9 mouse cellular contexts compared by ENCODE assay signal in genomic region chr5:9627220-9627619, GRCm38 (mm10).
DNase-seq lines count a peak whose midpoint lies in the region; ATAC-seq lines count a peak whose summit lies in the region.
"Had no signal": no experiment of that assay in that cellular context is flagged by ENCODE, and none has a peak within 500 bp of the region (broad histone marks: within the 10 kb centered on the region; RNA-seq: fewer than 3 reads in every experiment).

No protein-coding gene starts in this region.

- H3K27ac ChIP-seq in midbrain, embryonic 15.5 days: no peak overlapping the region
- H3K27ac ChIP-seq in midbrain, embryonic 11.5 days (ENCODE audit: low read depth, low read length): no peak overlapping the region
- H3K27ac ChIP-seq: liver, embryonic 15.5 days had no signal

- 0 out of 2 replicates have a peak, but pooled peaks have one; percentile 21 for ATAC-seq in midbrain, embryonic 15.5 days (replicated peaks)
- ATAC-seq in midbrain, embryonic 11.5 days (ENCODE audit: low FRiP score): no peak

- H3K4me2 ChIP-seq in midbrain, embryonic 15.5 days: no peak overlapping the region
- H3K4me2 ChIP-seq in midbrain, embryonic 11.5 days: no peak overlapping the region
- H3K4me2 ChIP-seq: liver, embryonic 15.5 days had no signal

- intact Hi-C loops in heart, postnatal 25 days (cut with DNase I): no loop called here

- peaks cover 6% of the 10 kb centered on the region for H3K4me1 ChIP-seq in midbrain, embryonic 15.5 days
- H3K4me1 ChIP-seq in midbrain, embryonic 11.5 days (ENCODE audit: control insufficient read depth, insufficient read depth, low read length): peaks cover 7% of the 10 kb centered on the region
- H3K4me1 ChIP-seq: liver, embryonic 15.5 days had no signal

- peak; percentile 5 for DNase-seq in adrenal gland, postnatal 14 days
- no peak for DNase-seq in adrenal gland, adult 18-20 months (ENCODE audit: low spot score in 2 of 2)
- DNase-seq in midbrain, embryonic 11.5 days (ENCODE audit: low spot score, missing footprints): no peak
- peak; percentile 2 for DNase-seq in heart, postnatal 25 days (ENCODE audit: low spot score)
- peak; percentile 18 for DNase-seq in ovary, postnatal 14 days (ENCODE audit: low spot score)
- DNase-seq in layer of hippocampus, postnatal 36 days: no peak
- no peak for DNase-seq in embryo, embryonic 9.5 days (ENCODE audit: extremely low spot score)

- H3K36me3 ChIP-seq in midbrain, embryonic 15.5 days (replicated peaks): no peaks in the 10 kb centered on the region
- no peaks in the 10 kb centered on the region for H3K36me3 ChIP-seq in midbrain, embryonic 11.5 days (ENCODE audit: control insufficient read depth, insufficient read depth, low read length)
- H3K36me3 ChIP-seq: liver, embryonic 15.5 days had no signal

- no peak overlapping the region for H3K4me3 ChIP-seq in midbrain, embryonic 15.5 days
- no peak overlapping the region for H3K4me3 ChIP-seq in midbrain, embryonic 11.5 days (ENCODE audit: low read depth, low read length)
- H3K4me3 ChIP-seq: liver, embryonic 15.5 days had no signal

- H3K27me3 ChIP-seq in midbrain, embryonic 15.5 days (replicated peaks): no peaks in the 10 kb centered on the region
- H3K27me3 ChIP-seq in midbrain, embryonic 11.5 days (ENCODE audit: control insufficient read depth, insufficient read depth, low read length): no peaks in the 10 kb centered on the region
- H3K27me3 ChIP-seq: liver, embryonic 15.5 days had no signal

- no peak overlapping the region for H3K9ac ChIP-seq in midbrain, embryonic 15.5 days
- no peak overlapping the region for H3K9ac ChIP-seq in midbrain, embryonic 11.5 days (ENCODE audit: low read length)
- H3K9ac ChIP-seq: liver, embryonic 15.5 days had no signal

- H3K9me3 ChIP-seq in midbrain, embryonic 15.5 days: no peaks in the 10 kb centered on the region
- no peaks in the 10 kb centered on the region for H3K9me3 ChIP-seq in midbrain, embryonic 11.5 days (ENCODE audit: control insufficient read depth, low read length)
- H3K9me3 ChIP-seq: liver, embryonic 15.5 days had no signal

- 67% methylated on average over 2 of the region's 2 CpGs for WGBS in midbrain, embryonic 15.5 days
- WGBS in midbrain, embryonic 11.5 days: 88% methylated on average over 2 of the region's 2 CpGs

Comparison
In these comparisons a context has a peak if more than half of its experiments do, and no peak if none do; other contexts are left out.
1. DNase-seq: peak in adrenal gland, postnatal 14 days (single experiment), heart, postnatal 25 days (single experiment) and ovary, postnatal 14 days (single experiment); none in adrenal gland, adult 18-20 months (0 of 2), midbrain, embryonic 11.5 days (single experiment), layer of hippocampus, postnatal 36 days (0 of 2) and embryo, embryonic 9.5 days (single experiment).